Mouse (Mus musculus): Measurements from ENCODE around the gene Lce3e.

GRCm38 (mm10) chr3:93014378-93014801, 47.5 kb downstream of the Lce3e start:
- TF ChIP-seq POLR2A (IDR thresholded peaks at IDR 0.05; ENCODE audit: borderline replicate concordance, extremely low read depth, insufficient read depth, insufficient read length, poor library complexity, severe bottlenecking) (no peak), CTCF (IDR thresholded peaks at IDR 0.05; ENCODE audit: borderline replicate concordance, extremely low read depth, insufficient read depth, insufficient read length) (no peak)
